Mouse (Mus musculus) lung, adult 2 months (tissue): ENCODE measurements at regions not wholly inside any gene's neighbourhood (a gene's known extent, or its start where the extent isn't known, plus 50 kb on each side); places are given as distances from the start of the nearest gene placed in this dataset.

Source experiments
- CTCF ChIP-seq: fragments of 200-500 bp; IDR thresholded peaks from 2 replicates; pipeline ENCODE4 v1.5.1; 2011; ENCODE audit warnings: mild to moderate bottlenecking, low read length, control low read depth; ENCODE audit not compliant: insufficient read depth
- POLR2A ChIP-seq: fragments of 200-500 bp; IDR thresholded peaks from 2 replicates; pipeline ENCODE4 v1.6.1; 2011; ENCODE audit warnings: low read depth, mild to moderate bottlenecking, control low read depth, low read length, borderline replicate concordance; ENCODE audit errors: extremely low read depth

DNA sequence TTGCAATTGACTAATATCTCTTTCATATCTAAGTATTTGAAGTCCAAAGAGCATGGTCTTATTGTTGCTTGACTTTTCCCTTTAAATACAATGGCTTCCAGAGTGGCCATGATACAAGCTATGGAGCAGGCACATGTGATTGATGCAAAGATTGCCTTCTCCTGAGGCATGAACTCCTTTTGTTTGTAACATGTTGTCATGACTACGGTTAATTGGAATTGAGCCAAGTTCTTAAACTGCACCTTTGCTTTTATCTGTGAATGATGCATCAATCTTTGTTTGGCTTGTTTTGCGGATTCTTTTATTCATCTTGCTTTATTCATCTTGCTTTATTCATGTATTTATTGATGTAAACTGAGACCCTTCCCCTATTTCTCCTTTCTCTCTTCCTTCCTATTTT lies 711.8 kb downstream of the Trib2 start:
- TF ChIP-seq POLR2A (no peak), CTCF (no peak)
